Mouse (Mus musculus) mesoderm, embryonic 11.5 days (tissue): Measurements from ENCODE around the gene Mpzl3.
"Not testable (repeated sequence)": the region's sequence is repeated elsewhere in the genome, so short reads cannot be mapped to it uniquely, and the experiment has no call there.

ENCODE experiments used
- DNase-seq: peaks from one replicate; pipeline ENCODE4 v3.0.0-alpha.2; 2012; ENCODE audit warnings: low read depth, low spot score

Mpzl3 gene

DNA sequence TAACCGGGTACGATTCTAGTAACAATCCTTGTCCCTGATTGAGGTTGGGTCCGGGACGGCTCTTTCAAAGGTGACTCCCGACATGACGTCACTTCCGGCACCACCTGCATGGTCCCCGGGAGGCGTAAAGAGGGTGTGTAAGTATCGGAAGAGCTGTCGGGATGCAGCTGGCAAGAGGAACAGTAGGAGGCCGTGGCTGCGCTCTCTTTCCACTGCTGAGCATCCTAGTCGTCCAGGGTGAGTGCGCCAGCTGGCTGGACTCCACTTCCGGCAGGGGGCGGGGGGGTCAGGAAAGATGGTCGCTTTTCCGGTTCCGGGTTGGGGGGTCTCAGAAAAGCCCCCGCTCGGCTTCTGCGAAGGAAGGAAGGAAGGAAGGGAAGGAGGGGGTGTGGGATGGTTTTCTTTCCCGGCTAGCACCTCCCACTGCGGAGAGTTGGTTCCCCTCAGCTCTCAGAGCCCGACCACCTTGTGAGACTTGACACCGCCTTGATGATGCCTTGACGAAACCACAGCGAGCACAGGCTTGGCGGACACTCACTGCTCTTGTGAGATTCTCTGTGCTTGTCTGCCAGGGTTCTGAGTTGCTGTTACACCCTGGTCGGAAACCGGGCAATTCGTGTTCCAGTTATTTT lies at the start of gene Mpzl3:
Mpzl3 (plus strand) TSS at position 105 of the 632 bp plus-strand sequence.
- DNase-seq = peak; percentile 93

DNA sequence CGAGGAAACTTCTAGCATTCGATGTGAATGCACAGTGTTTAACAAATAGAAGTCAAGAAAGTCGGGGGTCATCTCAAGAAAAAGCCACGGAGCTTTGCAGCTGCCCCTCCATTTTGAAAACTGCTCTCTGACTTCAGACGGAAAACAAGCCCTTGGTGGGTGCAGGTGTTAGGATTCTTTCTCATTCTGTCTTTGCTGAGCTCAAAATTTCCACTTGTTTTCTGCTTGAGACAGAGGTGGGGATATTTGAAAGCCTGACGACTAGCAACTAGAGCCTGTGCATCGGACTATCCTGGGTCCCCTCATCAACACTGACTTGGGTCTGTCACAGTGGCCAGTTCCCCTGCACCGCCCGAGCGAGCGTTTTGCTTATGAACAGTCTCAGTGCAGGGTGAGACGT lies 47.6 kb upstream of the Mpzl3 start:
- DNase-seq = no peak

DNA sequence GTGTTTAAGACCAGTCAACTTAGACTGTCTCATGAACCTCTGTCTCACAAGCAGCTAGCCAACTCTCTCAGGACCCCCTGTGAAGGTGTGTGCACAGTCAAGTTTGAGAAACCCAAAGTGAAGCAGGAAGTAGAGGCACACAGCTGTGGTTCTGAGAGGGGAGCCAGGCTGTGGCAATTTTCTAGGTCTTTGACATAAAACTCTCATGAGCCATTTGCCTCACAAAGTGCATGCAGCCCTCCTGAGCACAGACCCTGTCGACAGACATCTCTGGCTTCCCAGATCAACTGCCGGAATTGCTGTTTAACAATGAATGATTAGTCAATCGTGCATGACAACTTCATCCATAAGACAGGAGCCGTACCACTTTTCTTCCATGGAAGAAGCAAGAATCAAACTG lies 46.6 kb upstream of the Mpzl3 start:
- DNase-seq = no peak

DNA sequence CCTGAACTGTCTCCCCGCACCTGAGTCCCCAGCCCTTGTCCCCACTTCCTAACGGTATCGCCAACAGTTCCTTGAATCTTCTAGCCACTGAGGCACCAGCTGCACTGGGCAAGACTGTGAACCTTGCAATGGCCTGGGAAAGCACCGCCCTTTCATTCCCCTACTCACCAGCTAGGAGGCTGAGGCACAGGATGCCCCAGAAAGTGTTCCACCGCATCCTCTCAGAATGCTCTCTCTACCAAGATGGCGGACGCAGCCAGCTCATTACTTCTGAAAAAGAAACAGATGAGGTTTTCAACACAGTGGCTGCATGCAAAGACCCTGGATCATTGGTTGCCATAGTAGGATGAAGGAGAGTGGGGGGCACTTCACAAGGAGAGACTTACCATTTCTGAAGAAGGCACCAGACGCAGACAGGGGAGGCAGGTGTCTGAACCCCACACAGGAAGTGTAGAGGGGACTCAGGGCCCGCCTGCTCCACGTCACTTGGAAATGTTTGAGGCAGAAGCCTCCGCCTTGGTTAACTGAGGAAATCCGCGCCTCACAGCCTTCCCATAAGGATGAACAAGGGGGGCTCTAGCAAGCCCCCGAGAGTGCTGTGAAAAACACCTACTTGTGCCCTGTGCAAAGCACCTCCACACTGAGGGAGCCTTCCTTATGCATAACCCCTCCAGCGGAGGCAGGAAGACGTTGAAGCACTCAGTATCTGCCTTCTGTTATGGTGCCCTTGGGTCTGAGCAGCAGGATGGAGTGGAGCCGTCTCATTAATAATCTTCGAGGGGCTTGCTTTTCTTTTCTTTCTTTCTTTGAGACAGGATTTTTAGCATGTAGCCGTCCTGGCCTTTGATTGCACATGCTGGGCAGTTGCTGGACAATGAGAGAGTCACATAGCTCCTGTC lies 45.6 kb upstream of the Mpzl3 start, which contains the start of gene Cd3e:
Cd3e (minus strand) TSS at position 448 of the 899 bp plus-strand sequence.
- DNase-seq = no peak

DNA sequence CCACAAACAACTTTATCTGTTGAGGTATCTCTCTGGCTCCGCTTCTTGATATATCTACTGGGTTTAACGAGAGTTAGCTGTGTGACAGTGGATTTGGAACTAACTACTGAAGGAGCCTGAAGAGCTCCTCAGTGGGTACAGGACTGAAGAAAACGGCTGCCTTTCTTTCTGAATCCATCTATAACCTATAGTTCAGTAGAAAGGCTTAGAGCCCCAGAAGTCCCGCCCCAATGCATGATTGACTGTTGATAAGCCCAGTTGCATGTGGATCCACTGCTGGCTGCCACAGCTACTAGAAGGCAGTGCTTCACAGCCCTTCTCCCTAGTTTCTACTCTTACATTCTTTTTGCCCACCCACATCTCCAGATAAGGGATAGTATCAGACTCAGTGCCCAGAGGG lies 44.5 kb upstream of the Mpzl3 start:
- no peak for DNase-seq

DNA sequence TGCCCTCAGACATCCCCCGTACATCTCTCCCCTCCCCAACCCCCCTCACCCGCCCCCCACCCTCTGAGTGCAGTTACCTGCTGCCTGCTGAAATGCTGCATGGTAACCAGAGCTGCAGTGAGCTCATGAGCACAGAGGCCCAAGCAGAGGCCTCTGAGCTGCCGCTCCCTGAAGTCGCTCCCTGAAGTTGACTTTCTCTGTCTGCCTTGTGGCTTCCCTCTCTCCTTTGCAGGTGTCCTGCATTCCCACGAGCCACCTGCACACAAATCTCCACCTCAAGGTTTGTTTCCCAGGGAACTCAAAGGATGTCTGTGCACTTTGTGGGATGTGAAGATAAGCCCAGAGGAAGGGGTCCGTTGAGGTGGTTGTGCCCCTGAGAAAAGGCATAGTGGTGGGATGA lies 43.7 kb upstream of the Mpzl3 start:
- DNase-seq = no peak

DNA sequence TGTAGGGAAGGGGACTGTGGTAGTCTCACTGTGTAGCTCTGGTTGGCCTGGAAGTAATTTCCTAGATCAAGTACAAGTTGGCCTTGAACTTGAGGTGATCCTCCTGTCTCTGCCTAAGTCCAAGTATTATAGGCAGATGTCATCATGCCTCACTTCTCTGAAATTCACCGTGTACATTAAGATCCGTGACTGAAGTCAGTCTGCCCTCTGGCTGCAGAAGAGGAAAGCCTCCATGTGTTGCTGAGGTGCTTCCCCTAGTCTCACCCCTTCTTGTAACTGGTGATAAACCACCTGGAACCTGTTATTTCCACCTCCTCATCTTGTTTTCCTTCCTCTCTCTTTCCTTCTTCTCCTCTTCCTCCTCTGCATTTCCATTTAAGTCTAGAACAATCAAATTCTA lies 40.1 kb upstream of the Mpzl3 start:
- no peak for DNase-seq

DNA sequence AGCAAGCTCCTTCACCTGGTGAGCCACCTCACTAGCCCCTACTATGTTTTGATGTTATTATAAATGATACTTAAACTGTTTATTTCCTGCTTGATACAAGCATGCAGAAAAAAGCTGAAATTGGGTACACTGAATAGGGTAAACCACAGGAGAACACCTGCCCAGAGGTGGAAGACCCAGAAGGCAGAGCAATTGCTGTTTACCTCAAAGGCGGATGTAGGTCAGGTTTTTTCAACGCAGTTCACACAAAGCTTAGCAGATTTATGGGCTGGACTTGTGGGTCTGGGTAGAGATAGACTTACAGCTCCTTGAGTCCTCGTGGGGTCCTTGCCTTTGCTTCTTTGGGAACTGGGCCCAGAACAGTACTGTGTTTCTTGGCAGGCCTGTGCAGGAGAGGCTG lies 39.1 kb upstream of the Mpzl3 start:
- DNase-seq = no peak

DNA sequence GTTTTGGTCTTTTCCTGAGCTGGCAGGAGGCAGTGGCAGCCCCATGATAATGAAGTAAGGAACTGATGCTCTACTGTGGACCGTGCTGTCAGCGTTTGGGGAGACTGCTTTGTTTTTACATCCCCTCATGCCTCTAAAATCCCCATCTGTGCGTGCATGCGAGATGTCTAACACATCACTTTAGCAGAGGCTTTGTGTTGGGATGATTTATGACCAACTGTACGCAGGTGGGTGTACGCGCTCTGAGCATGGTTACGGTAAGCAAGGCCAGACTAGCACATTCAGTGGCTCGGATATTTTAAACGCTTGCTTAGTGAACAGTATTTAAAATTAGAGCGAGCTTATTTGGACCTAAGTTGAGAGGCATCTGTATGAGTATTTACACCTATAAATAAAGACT lies 37.0 kb upstream of the Mpzl3 start:
- peak; percentile 42 for DNase-seq

DNA sequence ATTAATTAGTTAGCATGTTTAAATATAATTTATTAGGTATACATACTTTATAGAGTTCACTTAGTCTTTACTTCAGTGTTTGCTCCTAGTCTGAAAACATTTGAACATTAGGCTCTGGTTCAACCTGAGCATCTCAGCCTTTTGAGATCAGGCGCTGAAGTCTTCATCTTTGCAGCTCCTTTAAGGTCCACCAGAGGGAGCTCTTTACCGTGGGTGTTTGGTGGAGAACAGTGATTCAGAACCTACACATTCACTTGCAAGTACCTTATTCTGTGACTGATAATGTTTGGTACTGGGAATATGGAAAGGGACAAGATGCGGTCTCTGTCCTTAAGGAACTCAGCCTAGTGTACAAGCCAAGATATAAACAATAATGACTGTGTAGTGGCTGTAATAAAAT lies 32.2 kb upstream of the Mpzl3 start:
- peak; percentile 76 for DNase-seq

DNA sequence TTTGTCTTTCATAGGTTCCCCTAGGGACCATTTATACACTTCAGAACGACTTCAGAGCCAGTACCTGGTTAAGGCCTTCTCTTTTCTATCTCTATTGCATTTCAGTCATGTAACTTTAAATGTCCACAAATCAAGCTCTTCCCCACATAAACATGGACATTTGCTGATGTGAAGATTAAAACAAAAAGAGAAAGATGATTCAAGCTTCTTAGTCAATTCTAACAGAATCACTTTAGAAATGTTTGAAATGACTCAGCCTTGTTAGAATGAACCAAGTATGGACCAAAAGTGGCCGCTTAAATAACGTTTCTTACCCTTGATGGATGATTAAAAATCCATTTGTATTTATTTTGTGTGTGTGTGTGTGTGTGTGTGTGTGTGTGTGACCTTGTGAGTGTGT lies 31.3 kb upstream of the Mpzl3 start:
- no peak for DNase-seq

DNA sequence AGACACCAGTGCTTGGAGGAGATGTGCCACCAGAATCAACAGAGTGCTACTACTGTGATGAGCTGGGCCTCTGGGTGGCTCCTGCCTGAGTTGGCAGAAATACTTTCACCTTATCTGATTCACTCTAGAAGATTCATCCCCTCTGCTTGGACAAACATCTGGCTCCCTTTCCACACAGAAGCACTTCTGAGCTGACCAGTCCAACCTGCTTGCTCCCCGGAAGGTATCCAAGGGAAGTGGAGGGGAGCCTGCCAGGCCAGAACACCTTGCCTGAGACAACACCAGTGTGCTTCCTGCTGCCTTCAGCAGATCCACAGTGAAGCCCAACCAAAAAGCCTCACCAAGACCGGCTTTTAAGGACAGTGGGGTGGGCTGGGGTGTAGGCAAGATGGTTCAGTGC lies 30.8 kb upstream of the Mpzl3 start:
- DNase-seq = no peak

DNA sequence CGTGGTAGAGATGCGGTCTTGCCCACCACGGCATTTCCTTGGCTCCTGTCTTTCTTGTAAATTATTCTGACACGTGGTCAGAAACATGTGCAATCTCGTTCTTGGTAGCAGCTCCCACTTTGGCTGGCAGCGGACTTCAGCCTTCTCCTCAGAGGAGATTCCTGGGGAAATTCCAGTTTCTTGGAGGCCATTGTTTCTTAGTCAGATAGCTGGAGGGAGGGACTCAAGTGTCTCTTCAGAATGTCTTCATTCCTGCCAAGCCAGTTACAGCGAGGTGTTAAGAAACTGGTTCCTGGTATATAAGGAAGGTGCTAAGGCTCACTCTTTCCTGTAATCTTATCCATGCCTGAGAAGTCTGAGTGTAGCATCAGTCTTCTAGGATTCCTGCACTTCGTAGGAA lies 27.6 kb upstream of the Mpzl3 start:
- DNase-seq = no peak

DNA sequence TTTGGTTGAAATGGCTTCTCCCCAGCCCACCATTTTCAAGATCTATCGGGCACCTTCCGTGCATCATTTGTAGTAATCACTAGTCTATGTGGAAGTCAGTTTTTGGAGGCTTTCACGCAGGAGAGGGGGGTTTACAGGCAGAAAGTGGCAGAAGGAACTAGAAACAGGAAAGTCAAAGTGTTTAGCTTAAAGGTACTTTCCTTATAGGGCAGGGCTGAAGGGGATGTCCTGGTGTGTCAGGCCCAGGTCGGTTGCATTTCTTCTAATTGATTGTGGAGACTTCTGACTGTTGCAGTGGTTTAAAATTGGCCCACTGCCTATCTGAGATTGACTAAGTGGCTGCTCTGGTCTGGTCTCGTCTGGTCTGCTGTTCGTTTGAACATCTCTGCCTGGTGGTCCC lies 24.6 kb upstream of the Mpzl3 start:
- no peak for DNase-seq

DNA sequence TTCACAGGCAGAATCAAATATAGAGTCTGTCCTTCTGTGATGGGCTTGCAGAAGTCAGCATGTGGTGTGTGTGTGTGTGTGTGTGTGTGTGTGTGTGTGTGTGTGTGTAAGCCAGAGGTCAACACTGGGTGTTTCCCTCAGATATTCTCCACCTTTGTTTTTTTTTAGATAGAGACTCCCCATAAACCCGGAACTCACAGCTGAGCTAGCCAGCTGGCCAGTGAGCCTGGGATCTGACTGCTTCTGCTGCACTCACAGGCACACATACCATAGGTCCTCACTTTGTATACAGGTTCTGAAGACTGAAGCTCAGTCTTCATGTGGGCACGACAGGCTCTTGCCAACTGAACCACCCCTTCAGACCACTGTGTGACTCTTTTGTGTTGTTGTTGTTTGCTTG lies 22.7 kb upstream of the Mpzl3 start:
- no peak for DNase-seq

DNA sequence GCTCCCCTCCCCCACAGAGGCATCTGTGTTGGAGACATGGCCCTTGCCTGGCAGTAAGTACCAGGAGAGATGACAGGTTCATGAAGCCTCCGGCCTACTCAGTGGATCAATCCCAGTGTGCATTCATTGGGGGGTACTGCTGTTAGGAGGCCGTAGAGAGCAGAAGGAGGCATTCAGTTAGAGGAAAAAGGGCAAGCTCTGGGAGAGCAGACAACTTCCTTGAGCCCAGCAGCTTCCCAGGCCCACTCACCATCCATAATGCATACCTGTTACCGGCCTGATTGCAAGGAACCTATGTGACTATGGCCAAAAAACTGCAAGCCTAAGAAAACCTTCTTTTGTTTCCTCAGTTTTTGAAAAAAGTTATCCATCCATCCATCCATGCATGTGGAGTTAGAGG lies 20.5 kb upstream of the Mpzl3 start:
- DNase-seq = no peak

DNA sequence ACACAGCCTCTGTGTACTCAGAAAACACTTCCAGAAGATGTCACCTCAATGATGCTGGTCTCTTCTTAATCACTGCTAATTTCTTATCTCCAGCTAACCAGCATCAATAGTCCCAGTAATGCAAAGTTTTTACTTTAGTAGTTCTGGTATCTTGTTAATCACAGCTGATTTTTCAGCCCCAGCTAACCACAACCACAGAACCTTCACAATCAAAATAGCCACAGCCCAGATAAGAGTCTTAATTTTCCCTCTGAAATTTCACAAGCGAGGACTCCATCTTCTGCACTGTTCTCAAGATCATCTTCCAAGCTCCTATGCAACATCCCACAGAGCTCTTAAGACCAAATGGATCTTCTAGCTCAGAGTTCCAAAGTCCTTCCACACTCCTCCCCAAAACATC lies 17.2 kb upstream of the Mpzl3 start:
- DNase-seq = not testable (repeated sequence)

DNA sequence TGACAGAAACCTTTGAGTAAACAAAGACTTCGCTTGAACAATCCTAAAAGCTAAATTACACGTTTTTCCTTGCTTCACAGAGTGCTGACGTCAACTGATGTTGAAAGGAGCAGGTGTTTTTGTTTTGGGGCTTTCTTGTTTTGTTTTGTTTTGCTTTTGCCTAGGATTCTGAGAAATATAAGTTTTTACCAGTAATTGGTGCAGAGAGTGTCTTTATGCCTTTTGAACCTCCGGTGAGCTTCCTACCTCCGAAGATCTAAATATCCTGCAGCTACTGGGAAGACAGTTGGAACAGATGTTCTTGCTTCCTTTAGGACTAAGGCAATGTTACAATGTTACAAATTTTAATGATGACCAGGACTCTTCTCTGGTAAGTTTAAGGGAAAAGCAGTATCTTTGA lies 15.5 kb upstream of the Mpzl3 start, which contains the start of gene Mpzl2:
Mpzl2 (plus strand) TSS at position 301 of the 400 bp plus-strand sequence.
- no peak for DNase-seq

DNA sequence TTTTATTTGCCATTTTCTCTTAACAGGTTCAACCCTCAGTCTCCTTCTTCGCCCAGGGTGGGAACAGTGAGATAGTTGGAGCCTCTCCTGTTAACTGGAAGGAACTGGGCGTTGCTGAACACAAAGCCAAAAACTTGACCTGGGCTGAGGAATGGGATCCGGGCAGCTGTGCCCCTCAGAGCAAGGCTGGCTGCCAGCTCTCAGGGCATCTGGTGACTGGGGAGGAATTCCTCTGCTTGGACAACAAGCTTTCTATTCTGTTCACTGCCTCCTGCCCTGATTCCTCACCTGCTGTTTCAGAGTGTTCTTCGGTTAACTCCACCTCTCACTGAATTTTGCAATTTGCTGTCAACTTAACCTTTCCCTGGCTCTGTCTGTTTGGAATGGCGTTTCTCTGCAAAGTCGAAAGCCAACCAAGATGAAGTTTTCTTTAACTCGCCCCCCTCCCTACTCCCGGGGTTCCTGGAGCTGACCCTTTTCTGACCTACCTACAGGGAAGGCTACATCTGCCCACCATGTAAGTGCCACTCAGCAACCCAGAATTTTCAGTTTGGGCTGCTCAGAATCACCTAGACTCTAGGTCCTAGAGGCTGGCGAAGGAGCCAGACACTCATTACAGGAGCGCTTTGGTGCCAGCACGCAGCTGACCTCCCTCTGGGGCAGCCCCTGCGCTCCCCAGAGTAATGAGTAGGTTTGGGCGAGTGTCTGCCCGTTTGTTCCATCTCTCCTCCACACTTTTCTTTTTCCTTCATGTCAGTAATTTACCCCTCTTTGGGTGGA lies 14.7 kb upstream of the Mpzl3 start:
- no peak for DNase-seq

DNA sequence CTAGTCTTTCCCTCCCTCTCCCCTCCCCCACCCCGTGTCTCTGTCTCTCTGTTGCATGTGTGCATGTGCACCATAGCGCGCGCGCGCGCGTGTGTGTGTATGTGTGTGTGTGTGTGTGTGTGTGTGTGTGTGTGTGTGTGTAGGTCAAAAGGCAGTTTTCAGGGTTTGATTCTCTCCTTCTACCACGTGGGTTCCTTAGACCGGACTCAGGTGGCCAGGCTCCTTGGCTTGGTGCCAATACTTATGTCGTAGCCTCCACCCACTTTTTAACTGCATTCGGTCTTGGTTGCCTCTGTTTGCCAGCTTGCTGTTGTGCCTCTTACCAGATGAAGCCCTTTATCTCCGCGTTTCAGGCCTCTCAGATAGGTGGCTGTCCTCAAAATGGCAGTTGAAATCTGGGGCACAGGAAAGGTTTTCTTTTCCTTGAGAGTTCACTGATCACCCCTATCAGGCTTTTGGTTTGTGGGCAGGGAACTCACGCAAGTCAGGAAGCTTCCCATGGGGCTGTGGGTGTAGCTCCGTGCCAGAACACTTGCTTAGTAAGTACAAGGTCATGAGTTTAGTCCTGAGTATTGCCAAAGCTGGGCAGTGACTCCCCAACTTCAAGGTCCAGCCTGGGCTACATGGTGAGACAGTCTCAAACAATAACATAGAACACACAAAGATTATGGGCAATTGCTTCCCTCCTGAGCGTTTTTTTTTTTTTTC lies 13.7 kb upstream of the Mpzl3 start:
- no peak for DNase-seq

DNA sequence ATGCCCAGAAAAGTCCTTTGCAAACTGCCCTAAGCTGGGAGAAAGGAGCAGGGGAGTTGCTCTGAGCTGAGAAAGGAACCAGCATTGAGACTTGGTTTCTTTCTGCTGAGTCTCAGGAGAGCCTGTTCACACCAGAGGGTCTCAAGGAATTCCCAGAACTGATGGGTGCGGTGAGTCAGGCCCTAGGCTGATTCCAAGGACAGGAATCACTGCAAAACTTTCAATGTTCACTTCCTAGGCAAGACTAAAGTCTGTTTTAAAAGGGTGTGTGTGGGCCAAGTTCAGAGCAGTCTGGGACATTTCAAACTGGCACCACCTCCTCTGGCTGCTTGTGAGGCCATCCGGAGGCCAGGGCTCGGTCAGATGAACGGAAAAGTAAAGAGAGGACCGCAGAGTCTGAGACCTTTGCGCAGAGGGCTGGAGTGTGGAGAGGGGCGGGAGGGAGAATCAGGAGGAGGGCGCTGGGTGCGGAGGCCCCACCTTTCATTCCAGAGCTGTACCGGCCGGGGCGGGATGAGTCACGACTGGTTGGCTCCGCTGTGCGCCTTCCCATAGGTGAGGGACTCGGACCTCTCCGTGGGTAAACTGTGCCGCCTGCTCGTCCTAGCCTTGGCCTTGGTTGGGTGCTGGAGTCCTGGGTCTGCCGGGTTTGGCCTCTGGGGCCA lies 12.8 kb upstream of the Mpzl3 start:
- peak; percentile 33 for DNase-seq
